Mouse (Mus musculus): ENCODE results near the gene Rap1gap2. TPM values are rescaled to one million over a fixed set of nuclear protein-coding genes. Genes with fewer than 3 reads are reported as not detected.

Rap1gap2 gene
- 4.3 TPM for polyA plus RNA-seq (2017; shearing (Covaris generic))

GRCm38 (mm10) chr11:74610545-74611176 is at the start of gene Rap1gap2:
Gene Rap1gap2, minus strand, starts transcription at chr11:74610915.

GRCm38 (mm10) chr11:74649095-74649646 is 38.5 kb upstream of the Rap1gap2 start, which contains the start of gene Cluh:
Gene Cluh, plus strand, starts transcription at chr11:74649495.

GRCm38 (mm10) chr11:74619201-74619955 is 8.7 kb upstream of the Rap1gap2 start, which contains the start of gene Ccdc92b:
Gene Ccdc92b, plus strand, starts transcription at chr11:74619605.

GRCm38 (mm10) chr11:74361769-74362168 is 248.9 kb downstream of the Rap1gap2 start, which contains the start of gene Olfr412:
Gene Olfr412, plus strand, starts transcription at chr11:74362069.

GRCm38 (mm10) chr11:74352550-74352949 is 258.2 kb downstream of the Rap1gap2 start, which contains the start of gene Olfr411:
Gene Olfr411, minus strand, starts transcription at chr11:74352650.

GRCm38 (mm10) chr11:74337931-74338330 is 272.8 kb downstream of the Rap1gap2 start, which contains the start of gene Olfr410:
Gene Olfr410, minus strand, starts transcription at chr11:74338031.

Other genes starting within 250 kb of the Rap1gap2 start
- not detected for gene Olfr412, start 248.8 kb downstream of the Rap1gap2 start, polyA plus RNA-seq (2017; shearing (Covaris generic))
- not detected for gene Ccdc92b, start 8.7 kb upstream of the Rap1gap2 start, polyA plus RNA-seq (2017; shearing (Covaris generic))
- 7.6 TPM for gene Cluh, start 38.6 kb upstream of the Rap1gap2 start, polyA plus RNA-seq (2017; shearing (Covaris generic))
- 78.0 TPM for gene Pafah1b1, start 113.8 kb upstream of the Rap1gap2 start, polyA plus RNA-seq (2017; shearing (Covaris generic))
- gene Mettl16, start 159.9 kb upstream of the Rap1gap2 start, polyA plus RNA-seq (2017; shearing (Covaris generic)), result 48.8 TPM
- gene Mnt, start 220.0 kb upstream of the Rap1gap2 start, polyA plus RNA-seq (2017; shearing (Covaris generic)), result 7.1 TPM

Data from activated CD4-positive, CD25-positive, alpha-beta regulatory T cell, adult 9 weeks (primary cell).